Mouse (Mus musculus) hindbrain, embryonic 12.5 days (tissue): ENCODE measurements at regions not wholly inside any gene's neighbourhood (a gene's known extent, or its start where the extent isn't known, plus 50 kb on each side); places are given as distances from the start of the nearest gene placed in this dataset.

Experiments
- ATAC-seq: fragments of 200-750 bp; cut with Nextera tagmentation; 2 replicates; pipeline ENCODE4 v1.8.0; 2017; ENCODE audit warnings: moderate TSS enrichment; ENCODE audit not compliant: low FRiP score
- H3K27ac ChIP-seq: fragments of 300-500 bp; sonication (generic); 2 replicates; pipeline ENCODE4 v1.5.1; 2016; ENCODE audit warnings: mild to moderate bottlenecking
- H3K27me3 ChIP-seq: fragments of 300-500 bp; sonication (generic); 2 replicates; pipeline ENCODE4 v1.6.1; 2016; ENCODE audit warnings: mild to moderate bottlenecking
- H3K36me3 ChIP-seq: fragments of 300-500 bp; sonication (generic); 2 replicates; pipeline ENCODE4 v1.6.1; 2016; ENCODE audit warnings: mild to moderate bottlenecking
- H3K4me1 ChIP-seq: fragments of 300-500 bp; sonication (generic); 2 replicates; pipeline ENCODE4 v1.6.1; 2016
- H3K4me2 ChIP-seq: fragments of 300-500 bp; sonication (generic); replicated peaks from 2 replicates; pipeline ENCODE4 v1.6.1; 2016; ENCODE audit warnings: mild to moderate bottlenecking
- H3K4me3 ChIP-seq: fragments of 300-500 bp; sonication (generic); 2 replicates; pipeline ENCODE4 v1.5.1; 2016; ENCODE audit warnings: mild to moderate bottlenecking
- H3K9ac ChIP-seq: fragments of 300-500 bp; sonication (generic); 2 replicates; pipeline ENCODE4 v1.6.1; 2016; ENCODE audit warnings: mild to moderate bottlenecking, moderate library complexity
- H3K9me3 ChIP-seq: fragments of 300-500 bp; sonication (generic); replicated peaks from 2 replicates; pipeline ENCODE4 v1.6.1; 2016; ENCODE audit warnings: mild to moderate bottlenecking
- WGBS: fragments of 180-500 bp; shearing (Covaris S2); methylation state at CpG from one replicate; pipeline ENCODE4 v1.1.7; 2016; 5-methylcytosine and 5-hydroxymethylcytosine counted together

GRCm38 (mm10) chr1:157758337-157758736, 251.8 kb downstream of the Sec16b start:
- Histone ChIP-seq H3K36me3 (no peaks in the 10 kb centered on the region), H3K4me3 (no peak overlapping the region), H3K27me3 (no peaks in the 10 kb centered on the region), H3K4me2 (no peak overlapping the region), H3K9me3 (no peaks in the 10 kb centered on the region), H3K9ac (no peak overlapping the region), H3K27ac (no peak overlapping the region), H3K4me1 (0 out of 2 replicates have a peak, but pooled peaks cover 4% of the 10 kb centered on the region)
- no peak for ATAC-seq
- 92% methylated on average over 1 of the region's 1 CpGs for WGBS

- H3K4me2 ChIP-seq = no peak overlapping the region
- no peaks in the 10 kb centered on the region for H3K9me3 ChIP-seq
- H3K27ac ChIP-seq = no peak overlapping the region
- H3K36me3 ChIP-seq = no peaks in the 10 kb centered on the region
- ATAC-seq = no peak
- H3K9ac ChIP-seq = no peak overlapping the region
- H3K4me1 ChIP-seq = no peaks in the 10 kb centered on the region
- no peak overlapping the region for H3K4me3 ChIP-seq
- WGBS = 53% methylated on average over 6 of the region's 6 CpGs
- no peaks in the 10 kb centered on the region for H3K27me3 ChIP-seq
Measured at GRCm38 (mm10) chr1:157768201-157768600, 261.7 kb downstream of the Sec16b start.

GRCm38 (mm10) chr1:157797711-157798110, 291.2 kb downstream of the Sec16b start:
- no peaks in the 10 kb centered on the region for H3K36me3 ChIP-seq
- no peak overlapping the region for H3K4me3 ChIP-seq
- peaks cover 5% of the 10 kb centered on the region; the same call in 1 of the 2 replicates for H3K4me1 ChIP-seq
- H3K4me2 ChIP-seq = no peak overlapping the region
- H3K27ac ChIP-seq = no peak overlapping the region
- no peaks in the 10 kb centered on the region for H3K27me3 ChIP-seq
- H3K9ac ChIP-seq = no peak overlapping the region
- no peak for ATAC-seq
- H3K9me3 ChIP-seq = no peaks in the 10 kb centered on the region
- WGBS = 95% methylated on average over 7 of the region's 7 CpGs

GRCm38 (mm10) chr1:157798561-157799553, 292.3 kb downstream of the Sec16b start:
- no peaks in the 10 kb centered on the region for H3K27me3 ChIP-seq
- no peaks in the 10 kb centered on the region for H3K9me3 ChIP-seq
- H3K9ac ChIP-seq = no peak overlapping the region
- peak; percentile 80 for ATAC-seq
- H3K4me3 ChIP-seq = no peak overlapping the region
- H3K4me1 ChIP-seq = peaks cover 5% of the 10 kb centered on the region; the same call in 1 of the 2 replicates
- H3K27ac ChIP-seq = peak overlapping the region; percentile 4; the same call in 1 of the 2 replicates
- WGBS = 61% methylated on average over 21 of the region's 21 CpGs
- H3K36me3 ChIP-seq = no peaks in the 10 kb centered on the region
- H3K4me2 ChIP-seq = peak overlapping the region; percentile 11; the same call in 1 of the 2 replicates

GRCm38 (mm10) chr1:157801151-157801550, 294.6 kb downstream of the Sec16b start:
- Histone ChIP-seq H3K27me3 (no peaks in the 10 kb centered on the region), H3K4me3 (no peak overlapping the region), H3K9me3 (no peaks in the 10 kb centered on the region), H3K4me1 (peaks cover 5% of the 10 kb centered on the region; the same call in 1 of the 2 replicates), H3K4me2 (no peak overlapping the region), H3K36me3 (no peaks in the 10 kb centered on the region), H3K9ac (no peak overlapping the region), H3K27ac (no peak overlapping the region)
- 70% methylated on average over 3 of the region's 3 CpGs for WGBS
- no peak for ATAC-seq

- no peak overlapping the region for H3K4me2 ChIP-seq
- no peaks in the 10 kb centered on the region for H3K9me3 ChIP-seq
- H3K36me3 ChIP-seq = no peaks in the 10 kb centered on the region
- no peak overlapping the region for H3K27ac ChIP-seq
- no peaks in the 10 kb centered on the region for H3K27me3 ChIP-seq
- ATAC-seq = no peak
- H3K4me3 ChIP-seq = no peak overlapping the region
- WGBS = 80% methylated on average over 3 of the region's 3 CpGs
- H3K9ac ChIP-seq = no peak overlapping the region
- no peaks in the 10 kb centered on the region for H3K4me1 ChIP-seq
Measured at GRCm38 (mm10) chr1:157804229-157804628, 297.7 kb downstream of the Sec16b start.

- H3K36me3 ChIP-seq = no peaks in the 10 kb centered on the region
- WGBS = 82% methylated on average over 1 of the region's 1 CpGs
- H3K4me1 ChIP-seq = no peaks in the 10 kb centered on the region
- H3K9ac ChIP-seq = no peak overlapping the region
- H3K9me3 ChIP-seq = no peaks in the 10 kb centered on the region
- no peak overlapping the region for H3K27ac ChIP-seq
- no peaks in the 10 kb centered on the region for H3K27me3 ChIP-seq
- H3K4me3 ChIP-seq = no peak overlapping the region
- no peak overlapping the region for H3K4me2 ChIP-seq
- no peak for ATAC-seq
Measured at GRCm38 (mm10) chr1:157806296-157806695, 299.8 kb downstream of the Sec16b start.

GRCm38 (mm10) chr1:157809674-157810471, 303.3 kb downstream of the Sec16b start:
- Histone ChIP-seq H3K9ac (no peak overlapping the region), H3K4me2 (no peak overlapping the region), H3K4me1 (no peaks in the 10 kb centered on the region), H3K27ac (no peak overlapping the region), H3K27me3 (no peaks in the 10 kb centered on the region), H3K36me3 (no peaks in the 10 kb centered on the region), H3K9me3 (no peaks in the 10 kb centered on the region), H3K4me3 (no peak overlapping the region)
- ATAC-seq = no peak
- 85% methylated on average over 8 of the region's 8 CpGs for whole genome bisulfite sequencing

- Histone ChIP-seq H3K9me3 (no peaks in the 10 kb centered on the region), H3K4me3 (no peak overlapping the region), H3K4me1 (no peaks in the 10 kb centered on the region), H3K27ac (no peak overlapping the region), H3K27me3 (no peaks in the 10 kb centered on the region), H3K4me2 (no peak overlapping the region), H3K9ac (no peak overlapping the region), H3K36me3 (no peaks in the 10 kb centered on the region)
- no peak for ATAC-seq
Measured at GRCm38 (mm10) chr1:157810657-157811056, 304.1 kb downstream of the Sec16b start.

- Histone ChIP-seq H3K27me3 (no peaks in the 10 kb centered on the region), H3K36me3 (no peaks in the 10 kb centered on the region), H3K4me2 (no peak overlapping the region), H3K27ac (no peak overlapping the region), H3K9me3 (no peaks in the 10 kb centered on the region), H3K9ac (no peak overlapping the region), H3K4me1 (no peaks in the 10 kb centered on the region), H3K4me3 (no peak overlapping the region)
- 52% methylated on average over 2 of the region's 2 CpGs for WGBS
- ATAC-seq = no peak
Measured at GRCm38 (mm10) chr1:157827966-157828365, 321.4 kb downstream of the Sec16b start.

GRCm38 (mm10) chr1:157831511-157831910, 325.0 kb downstream of the Sec16b start:
- H3K4me3 ChIP-seq = no peak overlapping the region
- H3K27me3 ChIP-seq = no peaks in the 10 kb centered on the region
- WGBS = 42% methylated on average over 2 of the region's 2 CpGs
- ATAC-seq = no peak
- no peaks in the 10 kb centered on the region for H3K36me3 ChIP-seq
- no peak overlapping the region for H3K27ac ChIP-seq
- no peaks in the 10 kb centered on the region for H3K4me1 ChIP-seq
- H3K4me2 ChIP-seq = no peak overlapping the region
- H3K9ac ChIP-seq = no peak overlapping the region
- no peaks in the 10 kb centered on the region for H3K9me3 ChIP-seq

- H3K27me3 ChIP-seq = no peaks in the 10 kb centered on the region
- no peak overlapping the region for H3K9ac ChIP-seq
- H3K36me3 ChIP-seq = no peaks in the 10 kb centered on the region
- no peaks in the 10 kb centered on the region for H3K9me3 ChIP-seq
- H3K4me2 ChIP-seq = no peak overlapping the region
- WGBS = 58% methylated on average over 5 of the region's 5 CpGs
- no peak for ATAC-seq
- H3K27ac ChIP-seq = no peak overlapping the region
- 0 out of 2 replicates have a peak, but pooled peaks cover 2% of the 10 kb centered on the region for H3K4me1 ChIP-seq
- no peak overlapping the region for H3K4me3 ChIP-seq
Measured at GRCm38 (mm10) chr1:157872775-157873174, 366.2 kb downstream of the Sec16b start.
